9 mouse cellular contexts compared by ENCODE assay signal in the genomic region with DNA sequence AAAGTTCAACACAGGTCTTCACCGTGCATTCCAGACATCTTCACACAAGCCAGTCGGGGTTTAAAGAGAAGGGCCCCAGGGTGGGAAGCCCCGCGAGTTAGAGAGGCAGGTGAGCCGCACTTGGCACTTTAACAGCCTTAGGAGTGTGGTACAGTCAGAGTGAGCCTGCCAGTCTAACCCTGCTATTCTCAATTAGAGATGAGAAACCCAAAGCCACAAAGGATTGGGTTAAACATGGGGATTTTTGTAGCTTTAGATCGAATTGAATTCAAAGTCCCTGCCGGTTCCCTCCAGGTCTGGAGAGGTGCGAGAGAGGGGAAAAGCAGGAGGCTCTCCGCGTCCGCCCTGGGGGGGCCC. TPM values are rescaled to one million over a fixed set of nuclear protein-coding genes. Genes with fewer than 3 reads are reported as not detected.
DNase-seq lines count a peak whose midpoint lies in the region; ATAC-seq and TF ChIP-seq lines count a peak whose summit lies in the region.
"Had no signal": no experiment of that assay in that cellular context is flagged by ENCODE, and none has a peak within 500 bp of the region (broad histone marks: within the 10 kb centered on the region; RNA-seq: fewer than 3 reads in every experiment).

A gene (minus strand): TSS at position 101 of the 357 bp plus-strand sequence.

- WGBS in forebrain, embryonic 12.5 days, result 5% methylated on average over 11 of the region's 11 CpGs
- WGBS in limb, embryonic 12.5 days, result 7% methylated on average over 11 of the region's 11 CpGs
- 9% methylated on average over 11 of the region's 11 CpGs for WGBS in olfactory bulb, adult 2 months

- TF ChIP-seq CTCF in left cerebral cortex, adult 2 months (IDR thresholded peaks at IDR 0.05), result no peak
- TF ChIP-seq CTCF in olfactory bulb, adult 2 months (IDR thresholded peaks at IDR 0.05; ENCODE audit: insufficient read depth, low read depth, low read length), result no peak

- no peaks in the 10 kb centered on the region for H3K9me3 ChIP-seq in forebrain, embryonic 12.5 days
- no peaks in the 10 kb centered on the region for H3K9me3 ChIP-seq in limb, embryonic 12.5 days

- H3K27ac ChIP-seq in left cerebral cortex, adult 2 months, result peak within 1 kb of the TSS; percentile 97
- peak within 1 kb of the TSS; percentile 88 for H3K27ac ChIP-seq in forebrain, embryonic 12.5 days
- no peak within 1 kb of the TSS for H3K27ac ChIP-seq in limb, embryonic 12.5 days
- 0 out of 2 replicates have a peak within 1 kb of the TSS, but pooled peaks have one; percentile 16 for H3K27ac ChIP-seq in olfactory bulb, adult 2 months (ENCODE audit: insufficient read depth, low read depth, low read length)

- intact Hi-C loops in left cerebral cortex, adult 2 months (cut with DNase I), result no loop called here
- intact Hi-C loops in left cerebral cortex, postnatal 25 days (cut with DNase I), result loop anchor here (1.0 kb wide), 1 partner anchor 28 kb away; a partner anchor contains a TSS

- DNase-seq in left cerebral cortex, adult 2 months (ENCODE audit: extremely low spot score in 1 of 2, low spot score in 2 of 2), result no peak
- no peak for DNase-seq in left cerebral cortex, postnatal 25 days (ENCODE audit: low spot score in 2 of 2)
- DNase-seq in spleen, postnatal 4 days (ENCODE audit: low spot score in 2 of 2), result no peak
- DNase-seq in urinary bladder, postnatal 25 days (ENCODE audit: low spot score), result no peak
- DNase-seq: kidney, adult 8-10 months had no signal

- ATAC-seq in forebrain, embryonic 12.5 days (ENCODE audit: low FRiP score), result 0 out of 2 replicates have a peak, but pooled peaks have one; percentile 0
- ATAC-seq in limb, embryonic 12.5 days (ENCODE audit: insufficient number of reproducible peaks, insufficient read depth, low FRiP score, low TSS enrichment, low read depth), result no peak

- peaks cover 36% of the 10 kb centered on the region for H3K4me1 ChIP-seq in forebrain, embryonic 12.5 days
- H3K4me1 ChIP-seq in limb, embryonic 12.5 days (replicated peaks), result peaks cover 24% of the 10 kb centered on the region
- H3K4me1 ChIP-seq in olfactory bulb, adult 2 months (ENCODE audit: control insufficient read depth, insufficient read depth, low read length), result peaks cover 17% of the 10 kb centered on the region

- peak within 1 kb of the TSS; percentile 77 for H3K9ac ChIP-seq in forebrain, embryonic 12.5 days
- H3K9ac ChIP-seq in limb, embryonic 12.5 days (replicated peaks), result peak within 1 kb of the TSS; percentile 53

- H3K4me3 ChIP-seq in left cerebral cortex, adult 2 months, result peak within 1 kb of the TSS; percentile 87
- H3K4me3 ChIP-seq in forebrain, embryonic 12.5 days (replicated peaks), result peak within 1 kb of the TSS; percentile 68
- H3K4me3 ChIP-seq in limb, embryonic 12.5 days (replicated peaks), result peak within 1 kb of the TSS; percentile 57
- peak within 1 kb of the TSS; percentile 68 for H3K4me3 ChIP-seq in olfactory bulb, adult 2 months (ENCODE audit: insufficient read depth, low read depth, low read length)

- H3K27me3 ChIP-seq in forebrain, embryonic 12.5 days, result peaks cover 20% of the 10 kb centered on the region; the same call in 1 of the 2 replicates
- H3K27me3 ChIP-seq in limb, embryonic 12.5 days, result peaks cover 48% of the 10 kb centered on the region

- TF ChIP-seq POLR2A in olfactory bulb, adult 2 months (IDR thresholded peaks at IDR 0.05; ENCODE audit: insufficient read depth, low read depth, low read length), result no peak

- peaks cover 13% of the 10 kb centered on the region for H3K36me3 ChIP-seq in forebrain, embryonic 12.5 days (replicated peaks)
- peaks cover 15% of the 10 kb centered on the region for H3K36me3 ChIP-seq in limb, embryonic 12.5 days

- H3K4me2 ChIP-seq in forebrain, embryonic 12.5 days, result peak within 1 kb of the TSS; percentile 96
- peak within 1 kb of the TSS; percentile 98 for H3K4me2 ChIP-seq in limb, embryonic 12.5 days

RNA-seq across cellular contexts. Expression of the gene that starts here (rescaled TPM):
- total RNA-seq in left cerebral cortex, adult 2 months (2021), result 1 to 10 TPM; 1.6 to 2.2 TPM
- 1 to 10 TPM; 2.3 to 2.4 TPM for total RNA-seq in left cerebral cortex, postnatal 25 days (2021)
- polyA plus RNA-seq in forebrain, embryonic 12.5 days (2016; fragmentation: Nextera tagmentation; extraction: Ambion mirVana), result 1.9 and 2.1 TPM in 2 replicates
- not detected in 2 replicates for polyA plus RNA-seq in limb, embryonic 12.5 days (2016; fragmentation: Nextera tagmentation; extraction: Ambion mirVana)
- polyA plus RNA-seq in olfactory bulb, adult 2 months (2012; ENCODE audit: insufficient read depth, insufficient read length, low replicate concordance, missing spikeins), result not detected in 2 replicates
- total RNA-seq: neutrophil, adult 5-6 weeks had no signal
